Mouse (Mus musculus): Measurements from ENCODE around the gene Olfr1330.
"Not testable (repeated sequence)": the region's sequence is repeated elsewhere in the genome, so short reads cannot be mapped to it uniquely, and the experiment has no call there.

Olfr1330 gene

DNA sequence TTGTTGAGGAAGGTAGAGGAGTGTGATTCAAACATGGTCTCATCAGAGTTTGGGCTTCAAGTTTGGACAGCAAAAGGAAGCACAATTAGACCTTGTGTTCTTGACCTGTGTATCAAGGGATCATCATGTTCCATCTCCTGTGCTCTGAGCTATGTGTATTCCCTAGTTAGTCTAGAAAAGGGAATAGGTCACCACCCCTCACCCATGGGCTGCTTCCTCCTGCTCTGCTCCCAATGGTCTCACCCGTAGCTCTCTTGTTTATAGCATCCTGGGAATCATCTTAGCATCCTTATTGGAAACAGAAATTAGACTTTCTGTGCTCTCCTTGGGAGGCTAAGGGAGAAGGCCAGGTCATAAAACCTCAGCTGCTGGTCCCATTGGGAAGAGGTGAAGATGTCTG is at the start of gene Olfr1330:
TSS of gene Olfr1330 (plus strand) at position 301 of the 400 bp plus-strand sequence.
- DNase-seq (ENCODE audit: low spot score in 2 of 2), result no peak

DNA sequence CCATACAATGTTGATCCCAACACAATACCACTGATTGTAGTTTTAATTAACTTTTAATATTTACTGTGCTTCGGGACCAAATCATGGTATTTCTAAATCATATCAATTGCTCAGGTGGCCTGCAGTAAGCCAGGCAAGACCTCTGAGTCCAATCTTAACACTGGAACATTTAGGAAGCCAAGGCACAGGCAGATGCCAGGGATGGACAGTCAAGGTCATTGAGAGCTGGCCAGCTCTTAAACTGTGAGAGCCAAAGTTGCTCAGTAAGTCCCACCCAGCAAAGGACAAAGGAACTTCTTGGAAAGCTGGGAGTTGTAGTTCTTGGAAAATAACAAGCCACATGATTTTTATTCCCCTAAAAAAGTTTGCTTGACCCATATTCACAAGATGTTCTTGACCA is 26.6 kb upstream of the Olfr1330 start:
- DNase-seq (ENCODE audit: low spot score in 2 of 2), result peak in 1 of 2 experiments; percentile 11

DNA sequence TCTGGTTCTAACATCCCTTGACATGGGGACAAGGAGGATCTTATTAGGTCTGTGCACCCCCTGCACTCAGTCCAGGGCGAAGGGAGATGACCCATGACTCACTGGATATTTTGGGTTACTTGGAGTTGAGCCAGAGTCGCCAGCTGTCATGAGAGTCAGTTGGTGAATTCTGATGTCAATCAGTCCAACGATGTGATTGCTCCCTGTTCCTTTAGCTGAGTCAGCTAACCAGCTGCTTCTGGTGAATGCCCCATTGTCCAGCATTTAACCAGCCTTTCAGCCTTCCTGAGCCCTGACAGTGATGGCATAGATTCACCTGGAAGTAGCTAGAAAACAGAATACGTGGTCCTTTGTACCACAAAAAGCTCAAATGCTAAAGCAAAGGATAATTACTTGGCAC is 25.7 kb upstream of the Olfr1330 start:
- peak in 1 of 2 experiments; percentile 13 for DNase-seq (ENCODE audit: low spot score in 2 of 2)

DNA sequence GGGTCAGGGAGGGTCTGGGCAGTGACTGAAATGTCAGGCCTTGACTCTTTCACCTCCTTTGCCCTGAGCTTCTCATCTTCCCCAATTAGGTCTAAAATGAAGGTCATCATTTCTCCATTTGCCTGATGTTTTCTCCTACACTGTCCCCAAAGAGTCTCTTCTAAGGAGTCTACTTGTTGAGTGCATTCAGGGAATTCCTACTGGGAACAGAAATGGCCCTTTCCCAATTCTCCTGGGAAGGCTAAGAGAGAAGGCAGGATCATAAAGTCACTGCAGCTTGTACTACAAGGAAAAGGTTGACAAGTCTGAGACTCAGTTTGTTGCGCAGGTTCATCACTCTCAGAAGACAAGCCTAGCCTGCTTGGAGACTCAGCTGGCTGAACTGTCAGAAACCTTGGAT is 24.0 kb upstream of the Olfr1330 start, which contains the start of gene Olfr1331:
TSS of gene Olfr1331 (plus strand) at position 301 of the 400 bp plus-strand sequence.
- DNase-seq (ENCODE audit: low spot score in 2 of 2), result no peak

DNA sequence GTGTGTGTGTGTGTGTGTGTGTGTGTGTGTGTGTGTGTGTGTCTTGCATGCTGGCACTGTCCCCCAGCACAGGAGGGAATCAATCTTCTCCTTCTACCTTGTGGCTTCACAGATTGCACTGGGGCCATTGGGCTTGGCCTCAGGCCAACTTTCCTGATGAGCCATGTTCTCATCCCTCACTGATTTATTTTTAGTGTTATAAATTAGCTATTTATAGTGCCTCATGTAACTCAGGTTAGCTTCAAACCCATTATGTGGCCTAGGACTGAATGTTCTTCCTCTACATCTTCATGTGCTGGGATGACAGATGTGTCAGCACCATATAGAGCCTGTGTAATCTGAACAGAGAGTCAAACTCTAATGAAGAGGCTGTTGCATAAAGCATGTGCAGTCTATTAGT is 20.8 kb upstream of the Olfr1330 start:
- DNase-seq (ENCODE audit: low spot score in 2 of 2), result peak in 1 of 2 experiments; percentile 2

DNA sequence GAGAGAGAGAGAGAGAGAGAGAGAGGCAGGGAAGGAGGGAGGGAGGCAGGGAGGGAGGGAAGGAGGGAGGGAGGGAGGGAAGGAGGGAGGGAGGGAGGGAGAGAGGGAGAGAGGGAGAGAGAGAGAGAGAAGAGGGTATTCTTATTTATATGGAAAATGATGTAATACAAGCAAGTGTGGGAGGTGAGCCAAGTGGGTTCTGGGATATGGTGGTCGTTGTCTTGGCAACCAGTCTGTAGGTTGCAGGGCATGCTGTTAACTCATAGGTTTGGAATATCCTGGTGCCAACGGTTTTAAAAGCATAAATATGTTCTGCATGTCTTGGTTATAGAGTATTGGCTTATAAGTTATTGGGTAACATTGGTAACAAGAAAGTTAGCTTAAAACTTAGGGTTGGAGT is 13.6 kb downstream of the Olfr1330 start:
- no peak for DNase-seq (ENCODE audit: low spot score in 2 of 2)

DNA sequence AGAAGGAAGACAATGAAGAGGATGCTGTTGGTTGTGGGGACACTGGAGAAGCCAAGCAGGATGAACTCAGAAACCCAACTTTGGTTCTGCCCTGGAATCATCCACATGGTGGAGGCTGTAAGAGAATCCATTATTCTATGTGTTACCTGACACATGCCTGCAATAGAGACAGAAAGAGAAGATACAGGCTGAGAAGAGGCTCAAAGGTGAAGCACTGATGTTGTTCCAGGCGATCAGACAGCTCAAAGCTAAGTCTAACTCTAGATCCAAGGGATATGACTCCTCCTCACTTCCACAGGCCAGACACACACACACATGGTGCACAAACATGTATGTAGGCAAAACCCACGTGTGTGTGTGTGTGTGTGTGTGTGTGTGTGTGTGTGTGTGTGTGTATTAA is 29.0 kb downstream of the Olfr1330 start, which contains the start of gene Olfr1329:
TSS of gene Olfr1329 (minus strand) at position 101 of the 400 bp plus-strand sequence.
- not testable (repeated sequence) for DNase-seq (ENCODE audit: low spot score in 2 of 2)

DNA sequence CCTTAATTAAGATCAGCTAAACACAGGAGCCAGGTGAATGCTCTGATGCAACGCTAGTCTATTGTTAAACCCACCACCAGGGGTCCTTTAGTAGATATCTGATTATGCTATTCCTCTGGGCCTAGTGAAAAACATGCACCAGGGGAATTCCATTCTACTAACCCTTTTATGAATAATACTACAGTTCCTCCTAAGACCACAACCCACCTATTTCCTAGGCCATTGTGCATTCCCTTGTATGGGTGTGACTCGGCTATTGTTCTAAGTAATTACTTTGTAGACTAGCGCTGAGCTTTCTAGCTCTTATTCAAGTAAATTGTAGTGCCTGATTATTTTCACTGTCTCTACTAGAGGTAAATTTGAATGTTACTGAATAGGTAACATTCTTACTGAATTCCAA is 42.9 kb downstream of the Olfr1330 start:
- not testable (repeated sequence) for DNase-seq (ENCODE audit: low spot score in 2 of 2)

DNA sequence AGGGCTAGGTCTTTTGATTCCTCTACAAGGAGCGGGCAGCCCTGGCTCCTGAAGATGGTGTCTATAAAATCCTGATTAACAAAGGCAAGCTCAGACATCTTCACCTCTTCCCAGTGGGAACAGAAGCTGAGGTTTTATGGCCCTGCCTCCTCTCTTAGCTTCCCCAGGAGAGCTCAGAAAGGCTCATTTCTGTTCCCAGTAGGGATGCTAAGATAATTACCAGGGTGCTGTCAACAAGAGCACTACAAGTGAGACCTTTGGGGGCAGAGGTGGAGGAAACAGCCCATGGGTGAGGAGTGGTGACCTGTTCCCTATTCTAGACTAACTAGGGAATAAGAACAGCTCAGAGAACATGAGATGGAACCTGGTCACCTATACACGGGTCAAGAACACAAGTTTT is 50.1 kb downstream of the Olfr1330 start, which contains the start of gene Olfr1328:
TSS of gene Olfr1328 (minus strand) at position 101 of the 400 bp plus-strand sequence.
- DNase-seq (ENCODE audit: low spot score in 2 of 2), result no peak
